Mouse (Mus musculus) bone marrow macrophage, adult 2 months (primary cell): ENCODE results near the gene Gm21974.

Source experiments
- CTCF ChIP-seq: IDR thresholded peaks from 2 replicates; pipeline ENCODE4 v1.5.1; 2012; ENCODE audit warnings: low read depth, mild to moderate bottlenecking, low read length, moderate library complexity
- POLR2A ChIP-seq: IDR thresholded peaks from 2 replicates; pipeline ENCODE4 v1.6.1; 2012; ENCODE audit warnings: mild to moderate bottlenecking, low read depth, low read length, borderline replicate concordance

GRCm38 (mm10) chr7:127898179-127898956 lies 3.1 kb upstream of the Gm21974 start:
- no peak for TF ChIP-seq POLR2A
- no peak for TF ChIP-seq CTCF
